Mouse (Mus musculus) lung, postnatal 0 days (tissue): ENCODE data around the gene Trit1.

Source experiments
- CTCF ChIP-seq: IDR thresholded peaks from 2 replicates; pipeline ENCODE4 v1.5.1; 2016; ENCODE audit warnings: antibody characterized with exemption, mild to moderate bottlenecking
- EP300 ChIP-seq: IDR thresholded peaks from 2 replicates; pipeline ENCODE4 v1.6.1; 2016; ENCODE audit warnings: antibody characterized with exemption, mild to moderate bottlenecking, control low read depth

DNA sequence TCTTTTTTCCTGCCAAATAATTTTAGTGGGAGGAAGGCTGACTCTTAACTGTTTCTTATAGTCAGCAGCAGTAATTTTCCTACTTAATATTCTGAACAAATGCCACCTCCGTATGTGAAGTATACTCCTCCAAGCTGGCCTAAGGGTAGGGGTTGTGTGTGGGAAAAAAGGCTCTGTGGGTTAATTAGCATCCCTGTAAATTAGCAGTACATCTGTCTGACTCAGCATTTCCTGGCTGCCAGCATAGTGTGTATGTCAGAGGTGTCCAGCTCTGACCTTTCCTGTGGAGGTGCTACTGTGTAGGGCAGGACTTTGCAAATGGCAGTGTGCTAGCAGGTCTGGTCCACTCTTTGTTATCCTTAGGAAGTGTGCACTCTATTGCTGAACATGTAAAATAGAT is 27.5 kb downstream of the Trit1 start:
- no peak for TF ChIP-seq CTCF
- TF ChIP-seq EP300 = no peak
